ENCODE assay signal across 8 mouse cellular contexts in genomic region chr7:4501558-4502397, GRCm38 (mm10). TPM values are rescaled to one million over a fixed set of nuclear protein-coding genes. Genes with fewer than 3 reads are reported as not detected.
DNase-seq lines count a peak whose midpoint lies in the region; ATAC-seq lines count a peak whose summit lies in the region.

Ppp1r12c (minus strand) TSS chr7:4501680.

- H3K9me3 ChIP-seq in hindbrain, embryonic 13.5 days, result no peaks in the 10 kb centered on the region

- H3K36me3 ChIP-seq in hindbrain, embryonic 13.5 days, result peaks cover 8% of the 10 kb centered on the region

- H3K27me3 ChIP-seq in hindbrain, embryonic 13.5 days, result no peaks in the 10 kb centered on the region

- DNase-seq in NIH3T3 (ENCODE audit: low read depth), result peak; percentile 96
- DNase-seq in cerebellum, postnatal 10 days, result peak; percentile 98 to 99
- peak; percentile 89 to 95 for DNase-seq in frontal cortex, postnatal 14 days (ENCODE audit: low spot score in 2 of 2)
- DNase-seq in layer of hippocampus, postnatal 25 days (ENCODE audit: extremely low spot score in 1 of 2, low spot score in 1 of 2), result peak; percentile 95 to 96
- peak; percentile 96 for DNase-seq in lung, postnatal 25 days (ENCODE audit: low spot score)
- peak; percentile 95 for DNase-seq in retina, embryonic 14.5 days (ENCODE audit: low spot score)
- peak; percentile 96 for DNase-seq in thymus, postnatal 4 days

- peak within 1 kb of the TSS; percentile 88 for H3K4me3 ChIP-seq in hindbrain, embryonic 13.5 days

- H3K9ac ChIP-seq in hindbrain, embryonic 13.5 days, result peak within 1 kb of the TSS; percentile 94

- peak within 1 kb of the TSS; percentile 89 for H3K4me2 ChIP-seq in hindbrain, embryonic 13.5 days

- peak within 1 kb of the TSS; percentile 92 for H3K27ac ChIP-seq in hindbrain, embryonic 13.5 days

- peaks cover 45% of the 10 kb centered on the region for H3K4me1 ChIP-seq in hindbrain, embryonic 13.5 days (replicated peaks)

- under 1% methylated on average over 60 of the region's 62 CpGs for WGBS in hindbrain, embryonic 13.5 days

- peak; percentile 95 for ATAC-seq in hindbrain, embryonic 13.5 days (ENCODE audit: low FRiP score)

RNA-seq across cellular contexts. Expression of gene Ppp1r12c, which starts in this region (rescaled TPM):
- 39.6 and 49.7 TPM in 2 replicates for polyA plus RNA-seq in hindbrain, embryonic 13.5 days (2015; fragmentation: Nextera tagmentation; extraction: Ambion mirVana)
- 100 to 1,000 TPM; 128 to 167 TPM for total RNA-seq in layer of hippocampus, postnatal 25 days (2021)

Comparison
In these comparisons a context has a peak if more than half of its experiments do, and no peak if none do; other contexts are left out.
1. Peak in every context shown above with its lines: DNase-seq, ATAC-seq, H3K4me3 ChIP-seq and H3K27ac ChIP-seq.